Mouse (Mus musculus) intestine, embryonic 14.5 days (tissue): Measurements from ENCODE around the gene Cyct. TPM values are rescaled to one million over a fixed set of nuclear protein-coding genes. Genes with fewer than 3 reads are reported as not detected.

Experiments
- ATAC-seq: fragments of 200-750 bp; cut with Nextera tagmentation; replicated peaks from 2 replicates; pipeline ENCODE4 v1.8.0; 2017; ENCODE audit warnings: low read depth, moderate number of reproducible peaks, moderate TSS enrichment, moderate library complexity; ENCODE audit not compliant: low FRiP score, low TSS enrichment
- DNase-seq: peaks from one replicate; pipeline ENCODE4 v3.0.0-alpha.2; 2018; ENCODE audit warnings: low spot score
- H3K27ac ChIP-seq: fragments of 300-500 bp; sonication (generic); 2 replicates; pipeline ENCODE4 v1.5.1; 2014; ENCODE audit warnings: low read depth, mild to moderate bottlenecking, control low read depth
- H3K27me3 ChIP-seq: fragments of 300-500 bp; sonication (generic); replicated peaks from 2 replicates; pipeline ENCODE4 v1.6.1; 2014; ENCODE audit warnings: low read length, control low read depth; ENCODE audit not compliant: control insufficient read depth, insufficient read depth
- H3K36me3 ChIP-seq: fragments of 300-500 bp; sonication (generic); 2 replicates; pipeline ENCODE4 v1.6.1; 2014; ENCODE audit warnings: low read length, control low read depth; ENCODE audit not compliant: control insufficient read depth, insufficient read depth
- H3K4me1 ChIP-seq: fragments of 300-500 bp; sonication (generic); replicated peaks from 2 replicates; pipeline ENCODE4 v1.6.1; 2014; ENCODE audit warnings: low read length, control low read depth, mixed read lengths; ENCODE audit not compliant: control insufficient read depth, insufficient read depth
- H3K4me2 ChIP-seq: fragments of 300-500 bp; sonication (generic); 2 replicates; pipeline ENCODE4 v1.6.1; 2014; ENCODE audit warnings: low read length
- H3K4me3 ChIP-seq: fragments of 300-500 bp; sonication (generic); 2 replicates; pipeline ENCODE4 v1.5.1; 2014; ENCODE audit warnings: low read depth, low read length, control low read depth, mixed read lengths
- H3K9ac ChIP-seq: fragments of 300-500 bp; sonication (generic); 2 replicates; pipeline ENCODE4 v1.6.1; 2014; ENCODE audit warnings: mild to moderate bottlenecking, low read length
- H3K9me3 ChIP-seq: fragments of 300-500 bp; sonication (generic); 2 replicates; pipeline ENCODE4 v1.6.1; 2016; ENCODE audit warnings: low read length, control low read depth; ENCODE audit not compliant: control insufficient read depth
- WGBS: fragments of 180-500 bp; shearing (Covaris S2); extraction: QIAGEN DNeasy Blood & Tissue Kit; methylation state at CpG from one replicate; pipeline ENCODE4 v1.1.7; 2014; 5-methylcytosine and 5-hydroxymethylcytosine counted together
- polyA plus RNA-seq: library from polyadenylated mRNA; unstranded; fragments of >200 nt; fragmentation: Nextera tagmentation; extraction: Ambion mirVana; gene quantifications from 2 replicates; pipeline ENCODE4 v1.2.1, GENCODE M21; 2014

Cyct gene
- polyA plus RNA-seq, 1 experiment from 2014 or later, result not detected

DNA sequence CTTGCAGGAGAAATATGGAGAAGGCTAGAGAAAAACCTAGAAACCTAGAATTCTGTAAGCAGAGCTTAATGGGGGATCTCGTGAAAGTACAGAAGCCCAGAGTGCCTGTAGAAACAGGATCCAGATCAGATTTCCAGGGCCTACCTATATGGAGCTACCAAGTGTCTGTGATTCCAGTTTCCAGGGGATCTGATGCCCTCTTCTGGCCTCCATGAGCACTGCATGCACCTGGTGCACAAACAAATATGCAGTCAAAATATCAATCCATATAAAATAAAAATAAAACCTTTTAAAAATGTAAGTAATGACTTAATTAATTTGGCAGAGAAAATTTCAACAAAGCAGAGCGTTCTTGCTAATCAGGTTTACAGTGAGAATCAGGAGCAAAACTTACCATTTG lies 1.9 kb upstream of the Cyct start:
- no peaks in the 10 kb centered on the region for H3K36me3 ChIP-seq
- no peak overlapping the region for H3K9ac ChIP-seq
- H3K4me2 ChIP-seq, result no peak overlapping the region
- no peak overlapping the region for H3K4me3 ChIP-seq
- no peak for DNase-seq
- H3K27me3 ChIP-seq, result no peaks in the 10 kb centered on the region
- H3K9me3 ChIP-seq, result no peaks in the 10 kb centered on the region
- no peak for ATAC-seq
- no peak overlapping the region for H3K27ac ChIP-seq
- no peaks in the 10 kb centered on the region for H3K4me1 ChIP-seq
- WGBS, result 45% methylated on average over 2 of the region's 2 CpGs

DNA sequence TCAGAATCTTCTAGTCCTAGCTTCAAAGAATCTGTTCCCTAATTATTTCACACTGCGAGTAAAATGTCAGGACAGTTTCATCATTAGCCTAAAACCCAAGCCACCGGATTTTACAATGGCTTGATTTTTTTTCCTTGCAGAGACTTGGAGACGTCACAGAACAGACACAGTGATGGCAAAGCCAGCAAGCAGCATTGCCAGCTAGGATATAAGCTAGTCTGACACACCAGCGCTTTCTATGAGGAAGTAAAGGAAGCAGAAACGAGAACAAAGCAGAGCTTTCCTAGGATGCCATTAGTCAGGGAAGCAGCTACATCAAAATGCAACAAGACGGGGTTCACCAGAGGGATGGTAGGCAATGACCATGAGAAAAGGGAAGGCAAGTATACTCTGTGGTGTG lies 12.4 kb downstream of the Cyct start:
- H3K4me1 ChIP-seq, result no peaks in the 10 kb centered on the region
- no peaks in the 10 kb centered on the region for H3K9me3 ChIP-seq
- no peak overlapping the region for H3K27ac ChIP-seq
- ATAC-seq, result no peak
- no peaks in the 10 kb centered on the region for H3K36me3 ChIP-seq
- H3K4me2 ChIP-seq, result no peak overlapping the region
- H3K27me3 ChIP-seq, result no peaks in the 10 kb centered on the region
- no peak overlapping the region for H3K9ac ChIP-seq
- DNase-seq, result no peak
- WGBS, result 74% methylated on average over 6 of the region's 6 CpGs
- no peak overlapping the region for H3K4me3 ChIP-seq

- DNase-seq, result no peak
- whole genome bisulfite sequencing, result 88% methylated on average over 9 of the region's 9 CpGs
Observed at GRCm38 (mm10) chr2:76342146-76342545, 18.1 kb downstream of the Cyct start.

GRCm38 (mm10) chr2:76338215-76339156 lies 21.8 kb downstream of the Cyct start, which contains the start of gene Pde11a:
TSS of gene Pde11a (minus strand) at chr2:76338774.
- ATAC-seq, result peak; percentile 95
- WGBS, result 18% methylated on average over 40 of the region's 41 CpGs
- 0 out of 2 replicates have a peak within 1 kb of the TSS, but pooled peaks have one; percentile 2 for H3K9ac ChIP-seq

More at GRCm38 (mm10) chr2:76342146-76342545, 18.1 kb downstream of the Cyct start:
- H3K4me2 ChIP-seq, result no peak overlapping the region
- no peak overlapping the region for H3K4me3 ChIP-seq
- no peak for ATAC-seq
- H3K9ac ChIP-seq, result no peak overlapping the region
- H3K27me3 ChIP-seq, result no peaks in the 10 kb centered on the region
- H3K4me1 ChIP-seq, result no peaks in the 10 kb centered on the region
- H3K27ac ChIP-seq, result no peak overlapping the region
- no peaks in the 10 kb centered on the region for H3K9me3 ChIP-seq
- H3K36me3 ChIP-seq, result no peaks in the 10 kb centered on the region

GRCm38 (mm10) chr2:76334596-76334995 lies 25.7 kb downstream of the Cyct start:
- Histone ChIP-seq H3K9me3 (no peaks in the 10 kb centered on the region), H3K36me3 (no peaks in the 10 kb centered on the region), H3K4me3 (no peak overlapping the region), H3K4me1 (no peaks in the 10 kb centered on the region), H3K27me3 (no peaks in the 10 kb centered on the region), H3K9ac (no peak overlapping the region), H3K4me2 (no peak overlapping the region), H3K27ac (no peak overlapping the region)
- ATAC-seq (no peak), DNase-seq (no peak)
- 77% methylated on average over 5 of the region's 5 CpGs for WGBS

More at GRCm38 (mm10) chr2:76338215-76339156, 21.8 kb downstream of the Cyct start, which contains the start of gene Pde11a:
- no peaks in the 10 kb centered on the region for H3K9me3 ChIP-seq
- H3K4me2 ChIP-seq, result peak within 1 kb of the TSS; percentile 66
- H3K27ac ChIP-seq, result no peak within 1 kb of the TSS
- DNase-seq, result peak; percentile 78
- H3K4me1 ChIP-seq, result no peaks in the 10 kb centered on the region
- no peaks in the 10 kb centered on the region for H3K27me3 ChIP-seq
- peak within 1 kb of the TSS; percentile 44 for H3K4me3 ChIP-seq
- H3K36me3 ChIP-seq, result no peaks in the 10 kb centered on the region

GRCm38 (mm10) chr2:76332161-76332805 lies 28.0 kb downstream of the Cyct start:
- H3K9ac ChIP-seq, result no peak overlapping the region
- no peaks in the 10 kb centered on the region for H3K9me3 ChIP-seq
- H3K4me3 ChIP-seq, result no peak overlapping the region
- H3K27me3 ChIP-seq, result no peaks in the 10 kb centered on the region
- WGBS, result 65% methylated on average over 11 of the region's 11 CpGs
- DNase-seq (no peak), ATAC-seq (no peak)
- no peak overlapping the region for H3K4me2 ChIP-seq
- H3K27ac ChIP-seq, result no peak overlapping the region
- H3K4me1 ChIP-seq, result no peaks in the 10 kb centered on the region
- H3K36me3 ChIP-seq, result no peaks in the 10 kb centered on the region

GRCm38 (mm10) chr2:76330081-76330480 lies 30.2 kb downstream of the Cyct start:
- DNase-seq (no peak), ATAC-seq (no peak)
- Histone ChIP-seq H3K4me1 (no peaks in the 10 kb centered on the region), H3K4me2 (no peak overlapping the region), H3K9me3 (no peaks in the 10 kb centered on the region), H3K27ac (no peak overlapping the region), H3K27me3 (no peaks in the 10 kb centered on the region), H3K36me3 (no peaks in the 10 kb centered on the region), H3K9ac (no peak overlapping the region), H3K4me3 (no peak overlapping the region)
- WGBS, result 82% methylated on average over 5 of the region's 5 CpGs

- no peak overlapping the region for H3K27ac ChIP-seq
- H3K4me2 ChIP-seq, result no peak overlapping the region
- no peak for DNase-seq
- no peak overlapping the region for H3K9ac ChIP-seq
- H3K4me3 ChIP-seq, result no peak overlapping the region
- no peak for ATAC-seq
- 85% methylated on average over 3 of the region's 3 CpGs for WGBS
- no peaks in the 10 kb centered on the region for H3K36me3 ChIP-seq
- H3K9me3 ChIP-seq, result no peaks in the 10 kb centered on the region
- H3K4me1 ChIP-seq, result no peaks in the 10 kb centered on the region
- no peaks in the 10 kb centered on the region for H3K27me3 ChIP-seq
Observed at GRCm38 (mm10) chr2:76326161-76326560, 34.1 kb downstream of the Cyct start.
